Mouse (Mus musculus): ENCODE measurements at regions not wholly inside any gene's neighbourhood (a gene's known extent, or its start where the extent isn't known, plus 50 kb on each side); places are given as distances from the start of the nearest gene placed in this dataset.

- intact Hi-C loops (cut with DNase I) = no loop called here
These were observed 88.2 kb upstream of the Lifr start for GRCm38 (mm10) chr15:7002226-7002625.

GRCm38 (mm10) chr15:7003311-7003710 is 87.1 kb upstream of the Lifr start:
- intact Hi-C loops (cut with DNase I) = no loop called here
- DNase-seq = no peak

More at GRCm38 (mm10) chr15:7002226-7002625, 88.2 kb upstream of the Lifr start:
- DNase-seq = no peak

- intact Hi-C loops (cut with DNase I) = no loop called here
- no peak for DNase-seq
These were observed 85.3 kb upstream of the Lifr start for GRCm38 (mm10) chr15:7005142-7005541.

GRCm38 (mm10) chr15:7006271-7006670 is 84.1 kb upstream of the Lifr start:
- intact Hi-C loops (cut with DNase I) = no loop called here
- DNase-seq = no peak

DNA sequence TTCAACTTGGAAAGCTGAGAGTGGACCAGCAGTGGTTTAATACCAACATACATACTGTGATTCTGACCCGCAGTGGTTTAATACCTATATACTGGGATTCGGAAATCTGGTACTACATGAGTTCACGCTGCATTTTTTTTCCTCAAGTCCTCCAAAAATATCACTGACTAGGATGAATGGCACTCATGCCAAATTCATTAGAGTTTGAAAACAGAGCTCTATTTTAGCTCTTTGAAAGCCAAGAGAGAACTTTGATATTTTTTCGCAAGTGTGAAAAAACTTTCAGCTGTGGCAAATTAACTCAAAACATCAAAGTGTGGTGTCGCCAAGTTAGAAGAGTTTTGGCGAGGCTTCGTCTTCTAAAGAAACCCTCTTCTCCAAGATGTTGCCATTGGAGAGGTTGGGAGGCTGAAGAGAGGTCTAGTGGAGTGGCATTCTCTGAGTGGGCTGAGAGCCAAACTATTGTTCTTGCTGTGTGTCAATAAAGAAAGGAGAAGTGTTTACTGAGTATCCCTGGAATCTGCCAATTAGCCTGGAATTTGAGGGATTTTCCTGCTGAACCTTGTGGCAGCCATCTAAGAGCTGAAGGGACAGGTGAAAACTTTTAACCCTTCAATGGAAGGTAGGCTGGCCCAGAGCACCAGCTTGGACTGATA is 81.6 kb upstream of the Lifr start:
- intact Hi-C loops (cut with DNase I) = no loop called here
- no peak for DNase-seq

DNA sequence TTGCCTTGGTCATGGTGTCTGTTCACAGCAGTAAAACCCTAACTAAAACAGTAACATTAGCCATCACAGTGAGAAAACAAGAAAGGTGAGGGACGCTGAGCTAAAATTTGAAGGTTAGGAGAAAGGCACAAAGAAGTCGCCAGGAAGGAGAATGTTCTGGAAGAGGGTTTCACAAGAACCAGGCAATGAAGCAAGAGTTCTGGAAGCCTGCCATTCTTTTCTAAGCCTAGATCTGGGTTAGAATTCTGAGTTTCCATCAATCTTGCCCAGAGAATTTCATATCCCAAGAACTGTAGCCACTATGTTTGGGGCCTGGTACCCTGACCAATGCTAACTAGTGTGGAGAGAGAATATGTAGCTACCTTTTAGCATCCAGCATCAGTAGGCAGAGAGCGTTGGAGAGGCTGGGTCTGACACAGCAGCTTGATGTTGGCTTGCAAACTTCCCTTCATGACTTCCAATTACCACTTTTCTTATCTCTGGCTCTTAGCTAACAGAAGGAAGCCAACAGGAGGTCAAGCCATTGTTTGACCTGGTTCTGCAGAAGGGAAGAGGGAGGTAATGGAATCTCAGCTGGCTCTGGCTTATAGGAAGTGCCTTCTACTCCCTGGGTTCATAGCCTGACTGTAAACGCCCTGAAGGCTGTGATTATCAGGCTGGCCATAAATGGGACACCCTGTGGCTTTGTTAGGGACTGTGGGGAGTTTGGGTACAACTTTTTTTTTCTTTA is 79.3 kb upstream of the Lifr start:
- no peak for DNase-seq
- intact Hi-C loops (cut with DNase I) = no loop called here

- DNase-seq = no peak
- intact Hi-C loops (cut with DNase I) = no loop called here
These were observed 78.7 kb upstream of the Lifr start for GRCm38 (mm10) chr15:7011696-7012070.

GRCm38 (mm10) chr15:7012446-7012845 is 78.0 kb upstream of the Lifr start:
- DNase-seq = no peak
- intact Hi-C loops (cut with DNase I) = no loop called here

GRCm38 (mm10) chr15:7013047-7013446 is 77.4 kb upstream of the Lifr start:
- intact Hi-C loops (cut with DNase I) = no loop called here
- no peak for DNase-seq

DNA sequence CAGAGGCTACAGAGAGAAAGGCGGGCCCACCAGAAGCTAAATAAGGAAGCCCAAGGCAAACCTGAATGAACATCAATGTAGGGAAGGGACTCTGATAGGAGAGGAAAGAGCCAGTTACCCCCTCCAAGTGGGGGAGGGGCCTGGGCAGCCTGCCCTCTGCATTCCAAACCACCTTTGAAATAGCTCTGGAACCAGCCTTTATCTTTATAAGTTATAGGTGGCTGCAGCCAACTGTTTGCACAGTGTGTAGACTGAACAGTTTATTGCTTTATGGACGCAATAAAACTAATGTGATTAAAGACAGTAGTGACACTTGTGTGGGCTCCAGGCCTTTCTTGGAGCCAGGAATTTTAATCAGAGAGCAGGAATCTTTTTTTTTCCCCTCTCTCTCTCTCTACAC is 75.4 kb upstream of the Lifr start:
- peak; percentile 54 to 57 for DNase-seq
- intact Hi-C loops (cut with DNase I) = no loop called here

- DNase-seq = no peak
- intact Hi-C loops (cut with DNase I) = no loop called here
These were observed 74.4 kb upstream of the Lifr start for GRCm38 (mm10) chr15:7016018-7016417.

DNA sequence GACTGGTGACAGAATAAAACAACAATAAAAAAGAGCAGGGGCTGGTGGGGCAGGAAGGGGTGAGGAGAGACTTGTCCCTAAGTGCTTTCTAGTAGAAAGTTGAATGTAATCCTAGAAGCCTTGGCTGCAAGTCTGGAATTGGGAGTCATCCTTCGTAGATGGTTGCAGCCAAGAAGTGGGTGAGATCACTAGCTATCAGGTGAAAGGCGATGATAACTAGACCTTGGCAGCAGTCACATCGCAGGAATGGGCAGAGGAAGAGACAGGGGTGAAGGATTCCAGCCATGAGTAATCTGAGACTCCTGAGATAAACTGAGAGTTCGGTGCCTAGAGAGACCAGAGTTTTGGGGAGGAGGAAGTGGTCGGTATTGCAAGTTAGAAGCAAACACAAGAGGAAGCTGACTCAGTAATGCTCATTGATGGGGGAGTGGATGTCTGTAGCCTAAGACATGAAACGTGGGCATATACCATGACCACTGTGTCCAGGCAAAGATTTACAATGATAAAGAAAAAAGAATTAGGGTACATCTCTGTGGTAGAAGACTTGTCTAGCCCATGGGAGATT is 73.1 kb upstream of the Lifr start:
- intact Hi-C loops (cut with DNase I) = no loop called here
- peak in 1 of 2 experiments; percentile 29 for DNase-seq

DNA sequence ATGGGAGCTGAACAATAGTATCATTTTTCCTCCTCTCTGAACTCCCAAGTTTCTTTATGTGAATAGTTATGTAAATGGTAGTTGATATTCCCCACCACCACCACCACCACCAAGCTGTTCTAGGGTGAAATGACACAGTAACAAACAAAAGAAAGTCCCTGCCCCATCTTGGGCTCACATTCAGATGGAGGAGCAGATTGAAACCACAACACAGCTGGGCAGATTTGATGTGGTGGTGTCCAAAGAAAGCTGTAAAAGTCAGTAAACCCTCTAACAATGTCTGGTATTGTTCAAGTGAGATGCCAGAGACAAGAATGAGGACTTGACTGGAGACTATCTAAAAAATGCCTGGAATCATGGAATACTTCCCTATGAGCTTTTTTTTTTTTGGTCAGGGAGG is 67.8 kb upstream of the Lifr start:
- intact Hi-C loops (cut with DNase I) = no loop called here

DNA sequence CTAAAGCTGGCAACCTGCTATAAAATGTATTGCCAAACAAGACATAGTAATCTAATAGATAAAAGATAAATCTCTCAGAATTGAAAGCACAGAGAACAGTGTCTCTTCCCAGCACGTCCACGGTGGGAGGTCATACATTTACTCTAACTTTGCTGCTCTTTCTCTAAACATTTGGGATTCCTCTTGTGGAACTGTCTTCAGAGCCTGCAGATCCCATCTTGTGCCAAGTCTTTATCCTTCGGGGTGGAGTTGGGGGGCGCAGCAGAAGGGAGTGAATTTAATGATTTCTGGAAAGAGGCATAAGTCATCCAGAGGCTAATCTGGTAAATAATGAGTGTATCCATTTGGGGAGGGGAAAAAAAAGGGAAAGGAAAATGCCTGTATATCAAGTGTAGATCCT is 65.2 kb upstream of the Lifr start:
- no peak for DNase-seq
- intact Hi-C loops (cut with DNase I) = no loop called here

More for the DNA sequence above, 67.8 kb upstream of the Lifr start:
- DNase-seq = no peak

DNA sequence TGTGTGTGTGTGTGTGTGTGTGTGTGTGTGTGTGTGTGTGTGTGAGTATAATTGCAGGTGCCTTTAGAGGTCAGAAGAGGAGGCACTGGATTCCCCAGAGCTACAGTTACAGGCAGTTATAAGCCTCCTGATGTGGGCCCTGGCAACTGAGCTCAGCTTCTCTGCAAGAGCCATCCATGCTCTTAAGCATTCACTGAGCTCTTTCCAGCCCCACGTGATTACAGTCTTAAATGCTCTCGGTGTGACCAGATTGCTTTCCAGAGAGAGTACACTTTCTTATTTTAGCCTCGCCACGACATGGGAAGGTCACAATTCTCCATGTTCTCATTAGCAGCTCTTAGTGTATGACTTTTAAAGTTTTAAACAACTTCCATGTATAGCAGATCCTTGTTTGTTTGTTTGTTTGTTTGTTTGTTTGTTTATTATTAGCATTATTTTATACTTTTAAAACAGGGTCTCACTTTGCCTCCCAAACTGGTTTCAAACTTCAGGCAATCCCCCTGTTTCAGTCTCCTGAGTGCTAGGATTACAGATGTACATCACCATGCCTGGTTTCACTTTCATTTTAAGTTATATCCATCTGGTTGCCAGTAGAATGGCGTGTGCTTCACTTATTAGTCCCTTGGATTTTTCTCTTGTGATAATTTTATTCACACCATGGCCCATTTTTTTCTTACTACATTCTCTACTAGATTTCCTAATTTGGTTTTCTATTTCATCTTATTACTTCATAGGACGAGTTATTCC is 58.9 kb upstream of the Lifr start:
- intact Hi-C loops (cut with DNase I) = no loop called here
- DNase-seq = no peak

DNA sequence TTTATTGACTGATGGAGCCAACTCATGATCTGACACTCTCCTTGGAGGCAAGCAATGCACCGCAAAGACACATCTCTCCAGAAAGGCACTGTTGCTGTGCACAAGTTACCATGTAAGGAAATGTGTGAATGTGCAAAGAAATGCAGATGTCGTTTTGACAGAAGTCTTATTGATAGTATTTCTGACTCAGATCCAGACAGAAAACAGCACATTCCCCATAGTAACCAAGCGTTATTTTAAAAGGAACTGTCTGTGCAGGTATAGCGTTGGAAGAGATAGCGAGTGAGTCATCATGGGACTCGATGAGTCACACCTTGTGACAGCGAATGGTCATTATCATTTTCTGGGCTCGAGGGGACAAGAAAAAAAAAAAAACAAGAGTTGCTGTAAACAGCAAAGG is 52.9 kb upstream of the Lifr start:
- no peak for DNase-seq
- intact Hi-C loops (cut with DNase I) = no loop called here

- intact Hi-C loops (cut with DNase I) = no loop called here
- no peak for DNase-seq
These were observed 51.3 kb upstream of the Lifr start for GRCm38 (mm10) chr15:7039119-7039518.

- DNase-seq = no peak
- intact Hi-C loops (cut with DNase I) = no loop called here
These were observed 50.6 kb upstream of the Lifr start for GRCm38 (mm10) chr15:7039825-7040224.

Data from heart, postnatal 10 days (tissue).